Mouse (Mus musculus) forebrain, embryonic 11.5 days (tissue): ENCODE data around the gene Snorc. TPM values are rescaled to one million over a fixed set of nuclear protein-coding genes. Genes with fewer than 3 reads are reported as not detected.
"Not testable (repeated sequence)": the region's sequence is repeated elsewhere in the genome, so short reads cannot be mapped to it uniquely, and the experiment has no call there.

Experiments used
- ATAC-seq: fragments of 200-750 bp; cut with Nextera tagmentation; replicated peaks from 2 replicates; pipeline ENCODE4 v1.8.0; 2017; ENCODE audit warnings: moderate TSS enrichment; ENCODE audit not compliant: low FRiP score
- DNase-seq: peaks from one replicate; pipeline ENCODE4 v3.0.0-alpha.2; 2017; ENCODE audit warnings: low spot score
- H3K27ac ChIP-seq: fragments of 300-500 bp; sonication (generic); 2 replicates; pipeline ENCODE4 v1.5.1; 2014; ENCODE audit warnings: low read depth, low read length
- H3K27me3 ChIP-seq: fragments of 300-500 bp; sonication (generic); 2 replicates; pipeline ENCODE4 v1.6.1; 2014; ENCODE audit warnings: mild to moderate bottlenecking, low read length, mixed read lengths; ENCODE audit not compliant: control insufficient read depth, insufficient read depth
- H3K36me3 ChIP-seq: fragments of 300-500 bp; sonication (generic); 2 replicates; pipeline ENCODE4 v1.6.1; 2014; ENCODE audit warnings: mild to moderate bottlenecking, low read length, moderate library complexity, mixed read lengths; ENCODE audit not compliant: control insufficient read depth, insufficient read depth
- H3K4me1 ChIP-seq: fragments of 300-500 bp; sonication (generic); replicated peaks from 2 replicates; pipeline ENCODE4 v1.6.1; 2014; ENCODE audit warnings: low read length, mixed read lengths; ENCODE audit not compliant: control insufficient read depth, insufficient read depth
- H3K4me2 ChIP-seq: fragments of 300-500 bp; sonication (generic); 2 replicates; pipeline ENCODE4 v1.6.1; 2014; ENCODE audit warnings: low read depth, mild to moderate bottlenecking, low read length, moderate library complexity, mixed read lengths; ENCODE audit not compliant: severe bottlenecking
- H3K4me3 ChIP-seq: fragments of 300-500 bp; sonication (generic); 2 replicates; pipeline ENCODE4 v1.5.1; 2014; ENCODE audit warnings: low read depth, low read length
- H3K9ac ChIP-seq: fragments of 300-500 bp; sonication (generic); 2 replicates; pipeline ENCODE4 v1.6.1; 2014; ENCODE audit warnings: low read length
- H3K9me3 ChIP-seq: fragments of 300-500 bp; sonication (generic); 2 replicates; pipeline ENCODE4 v1.6.1; 2016; ENCODE audit warnings: low read length, mixed read lengths; ENCODE audit not compliant: control insufficient read depth
- WGBS: fragments of 180-500 bp; shearing (Covaris S2); extraction: QIAGEN DNeasy Blood & Tissue Kit; methylation state at CpG from one replicate; pipeline ENCODE4 v1.1.7; 2014; 5-methylcytosine and 5-hydroxymethylcytosine counted together
- polyA plus RNA-seq: library from polyadenylated mRNA; unstranded; fragments of >200 nt; fragmentation: Nextera tagmentation; extraction: Ambion mirVana; gene quantifications from 2 replicates; pipeline ENCODE4 v1.2.1, GENCODE M21; 2014

Gene Snorc
- not detected in 2 replicates for polyA plus RNA-seq

DNA sequence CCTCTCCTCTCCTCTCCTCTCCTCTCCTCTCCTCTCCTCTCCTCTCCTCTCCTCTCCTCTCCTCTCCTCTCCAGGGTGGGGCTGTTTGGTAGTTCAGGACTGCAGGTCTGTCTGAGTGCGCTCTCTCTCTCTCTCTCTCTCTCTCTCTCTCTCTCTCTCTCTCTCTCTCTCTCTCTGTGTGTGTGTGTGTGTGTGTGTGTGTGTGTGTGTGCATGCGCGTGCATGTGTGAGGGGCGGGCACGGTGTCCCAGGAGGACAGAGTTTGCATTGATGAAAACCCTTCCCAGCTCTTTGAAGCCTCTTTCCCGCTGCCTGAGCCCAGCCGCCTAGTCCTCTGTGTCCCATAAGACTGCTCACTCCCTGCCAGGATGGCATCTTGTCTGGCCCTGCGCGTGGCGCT is at the start of gene Snorc:
Snorc (plus strand) TSS at position 301 of the 400 bp plus-strand sequence.
- not testable (repeated sequence) for H3K27ac ChIP-seq, H3K4me2 ChIP-seq, H3K27me3 ChIP-seq, H3K9me3 ChIP-seq, DNase-seq, H3K4me1 ChIP-seq, H3K9ac ChIP-seq, H3K4me3 ChIP-seq, ATAC-seq, H3K36me3 ChIP-seq
- WGBS: 27% methylated on average over 9 of the region's 10 CpGs

DNA sequence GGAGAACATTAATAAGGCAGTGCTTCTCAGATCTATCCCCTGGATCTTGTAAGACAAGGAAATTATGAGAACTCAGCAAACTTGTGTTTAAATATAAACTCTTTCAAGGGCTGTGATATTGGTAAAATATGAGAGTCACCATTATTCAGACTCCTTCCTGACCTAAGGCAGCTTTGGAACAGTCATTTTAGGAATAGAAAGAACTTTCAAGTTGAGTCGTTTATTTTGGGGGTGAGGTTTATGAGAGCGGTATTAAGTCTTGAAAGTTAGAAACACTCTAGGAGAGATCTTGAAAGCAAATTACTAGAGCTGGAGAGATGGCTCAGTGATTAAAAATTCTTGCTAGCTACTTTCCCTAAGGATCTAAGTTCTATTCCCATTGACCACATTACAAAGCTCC is 34.9 kb upstream of the Snorc start:
- no peak overlapping the region for H3K4me3 ChIP-seq
- DNase-seq (no peak), ATAC-seq (no peak)
- H3K4me1 ChIP-seq: no peaks in the 10 kb centered on the region
- peaks cover 2% of the 10 kb centered on the region; the same call in 1 of the 2 replicates for H3K36me3 ChIP-seq
- 95% methylated on average over 2 of the region's 2 CpGs for WGBS
- no peak overlapping the region for H3K4me2 ChIP-seq
- no peak overlapping the region for H3K9ac ChIP-seq
- no peaks in the 10 kb centered on the region for H3K9me3 ChIP-seq
- no peak overlapping the region for H3K27ac ChIP-seq
- no peaks in the 10 kb centered on the region for H3K27me3 ChIP-seq

- Histone ChIP-seq H3K4me1 (no peaks in the 10 kb centered on the region), H3K36me3 (peaks cover 2% of the 10 kb centered on the region; the same call in 1 of the 2 replicates), H3K4me3 (no peak overlapping the region), H3K4me2 (no peak overlapping the region), H3K9me3 (no peaks in the 10 kb centered on the region), H3K9ac (no peak overlapping the region), H3K27me3 (no peaks in the 10 kb centered on the region), H3K27ac (no peak overlapping the region)
- WGBS: 91% methylated on average over 6 of the region's 6 CpGs
- DNase-seq: no peak
- no peak for ATAC-seq
Observed at GRCm38 (mm10) chr1:87436583-87436982, 33.5 kb upstream of the Snorc start.

DNA sequence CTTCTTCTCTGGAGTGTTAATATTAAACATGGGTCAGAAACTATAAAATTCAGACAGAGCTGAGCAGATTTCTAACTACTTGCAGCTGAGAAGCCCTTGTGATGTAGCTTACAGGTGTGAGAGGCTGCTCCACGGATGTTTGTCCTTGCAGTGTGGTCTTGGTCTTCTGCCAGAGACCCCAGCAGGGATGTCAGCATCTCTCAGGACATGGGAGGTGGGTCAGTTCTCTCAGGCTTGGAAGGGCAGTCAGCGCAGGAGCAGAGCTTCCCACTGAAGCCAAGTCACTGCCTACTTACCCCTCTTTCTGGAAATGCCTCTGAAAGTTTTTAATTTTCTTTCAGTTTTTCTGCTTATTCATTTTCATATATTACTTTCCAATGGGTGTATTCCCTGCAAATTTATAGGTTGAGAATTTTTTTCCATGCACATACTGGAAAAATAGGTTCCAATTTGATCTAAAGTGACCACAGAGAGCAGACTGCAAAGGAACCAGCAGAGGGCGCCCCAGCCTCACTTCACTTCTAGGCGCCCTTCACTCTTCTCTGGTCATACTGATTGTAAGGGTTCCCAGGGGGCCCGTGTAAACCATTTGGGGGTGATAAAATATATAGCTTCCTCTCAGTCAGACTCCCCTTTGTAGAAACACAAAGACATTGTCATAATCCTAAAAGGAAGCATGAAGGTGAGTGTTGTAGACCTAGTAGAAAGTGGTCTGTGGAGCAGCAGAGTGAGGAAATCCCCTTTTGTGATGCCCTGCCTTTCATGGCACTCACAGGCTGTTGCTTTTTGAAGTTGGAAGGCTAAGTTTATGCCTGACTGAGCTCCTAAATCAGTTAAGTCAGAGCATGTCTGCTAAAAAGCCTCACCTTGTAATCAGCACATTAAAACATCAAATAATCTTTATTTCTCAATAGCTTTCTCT is 22.6 kb upstream of the Snorc start:
- Histone ChIP-seq H3K4me3 (no peak overlapping the region), H3K9ac (no peak overlapping the region), H3K4me2 (no peak overlapping the region), H3K27me3 (no peaks in the 10 kb centered on the region), H3K27ac (no peak overlapping the region), H3K9me3 (no peaks in the 10 kb centered on the region), H3K4me1 (no peaks in the 10 kb centered on the region), H3K36me3 (no peaks in the 10 kb centered on the region)
- 41% methylated on average over 5 of the region's 5 CpGs for WGBS
- ATAC-seq (no peak), DNase-seq (peak; percentile 79)

DNA sequence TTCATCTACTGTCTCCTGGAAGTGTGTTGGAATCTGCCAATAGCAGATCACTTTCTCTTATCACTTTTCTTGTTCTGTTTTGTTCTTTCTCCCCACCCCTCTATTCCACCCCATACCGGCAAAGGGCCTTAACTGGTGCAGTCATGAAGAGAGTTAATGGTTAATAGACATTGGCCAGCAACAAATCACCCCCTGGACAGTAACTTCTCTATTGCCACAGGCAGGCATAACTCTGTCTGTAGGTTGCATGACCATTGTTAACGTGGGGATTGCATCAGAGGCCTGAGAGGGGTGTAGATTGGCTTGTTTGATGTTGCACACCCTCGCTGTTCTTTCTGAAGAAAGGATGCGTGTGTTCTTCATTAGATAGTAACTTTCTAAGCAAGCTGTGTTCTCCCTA is 20.6 kb upstream of the Snorc start:
- H3K27ac ChIP-seq: no peak overlapping the region
- no peak overlapping the region for H3K4me3 ChIP-seq
- H3K36me3 ChIP-seq: no peaks in the 10 kb centered on the region
- ATAC-seq (no peak), DNase-seq (no peak)
- no peak overlapping the region for H3K9ac ChIP-seq
- 90% methylated on average over 4 of the region's 4 CpGs for WGBS
- no peaks in the 10 kb centered on the region for H3K27me3 ChIP-seq
- no peaks in the 10 kb centered on the region for H3K4me1 ChIP-seq
- H3K4me2 ChIP-seq: no peak overlapping the region
- no peaks in the 10 kb centered on the region for H3K9me3 ChIP-seq

GRCm38 (mm10) chr1:87456425-87456824 is 13.6 kb upstream of the Snorc start:
- Histone ChIP-seq H3K36me3 (no peaks in the 10 kb centered on the region), H3K4me1 (no peaks in the 10 kb centered on the region), H3K4me2 (no peak overlapping the region), H3K9me3 (no peaks in the 10 kb centered on the region), H3K27me3 (no peaks in the 10 kb centered on the region), H3K4me3 (no peak overlapping the region), H3K9ac (no peak overlapping the region), H3K27ac (no peak overlapping the region)
- 87% methylated on average over 1 of the region's 1 CpGs for WGBS
- no peak for ATAC-seq
- DNase-seq: no peak

- H3K9me3 ChIP-seq: no peaks in the 10 kb centered on the region
Observed at GRCm38 (mm10) chr1:87458045-87458444, 12.0 kb upstream of the Snorc start.

GRCm38 (mm10) chr1:87459856-87460255 is 10.2 kb upstream of the Snorc start:
- not testable (repeated sequence) for H3K27me3 ChIP-seq, H3K4me3 ChIP-seq, H3K4me2 ChIP-seq, ATAC-seq, H3K9ac ChIP-seq, H3K36me3 ChIP-seq, H3K9me3 ChIP-seq, H3K4me1 ChIP-seq, DNase-seq, H3K27ac ChIP-seq
- WGBS: 86% methylated on average over 5 of the region's 7 CpGs

More at GRCm38 (mm10) chr1:87458045-87458444, 12.0 kb upstream of the Snorc start:
- 92% methylated on average over 4 of the region's 4 CpGs for WGBS
- no peak overlapping the region for H3K4me3 ChIP-seq
- DNase-seq: no peak
- ATAC-seq: no peak
- no peak overlapping the region for H3K4me2 ChIP-seq
- no peak overlapping the region for H3K9ac ChIP-seq
- H3K4me1 ChIP-seq: no peaks in the 10 kb centered on the region
- no peak overlapping the region for H3K27ac ChIP-seq
- no peaks in the 10 kb centered on the region for H3K27me3 ChIP-seq
- H3K36me3 ChIP-seq: no peaks in the 10 kb centered on the region

DNA sequence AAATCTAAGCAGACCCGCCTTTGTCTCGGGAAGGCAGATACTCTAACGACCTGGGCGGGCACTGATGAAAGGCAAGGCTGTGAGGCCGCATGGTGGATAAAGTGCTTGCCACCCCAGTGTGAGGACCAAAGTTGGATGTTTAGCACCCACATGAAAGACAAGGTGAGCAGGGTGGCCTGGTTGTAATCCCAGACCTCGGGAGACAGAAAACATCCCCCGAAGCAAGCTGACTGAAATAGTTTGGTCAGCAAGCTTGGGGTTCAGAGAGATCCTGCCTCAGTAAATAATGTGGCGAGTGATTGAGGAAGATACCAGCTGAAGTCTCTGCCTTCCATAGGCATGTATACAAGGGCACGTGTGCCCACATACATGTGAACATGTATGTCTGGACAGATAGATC is 2.6 kb upstream of the Snorc start:
- 79% methylated on average over 9 of the region's 9 CpGs for WGBS
- Histone ChIP-seq H3K4me1 (no peaks in the 10 kb centered on the region), H3K9me3 (no peaks in the 10 kb centered on the region), H3K27ac (no peak overlapping the region), H3K27me3 (no peaks in the 10 kb centered on the region), H3K36me3 (no peaks in the 10 kb centered on the region), H3K4me3 (no peak overlapping the region), H3K4me2 (no peak overlapping the region), H3K9ac (no peak overlapping the region)
- no peak for ATAC-seq
- no peak for DNase-seq
